Mouse (Mus musculus) stomach, postnatal 0 days (tissue): ENCODE results near the gene Cxcl2.

Source experiments
- CTCF ChIP-seq: IDR thresholded peaks from 2 replicates; pipeline ENCODE4 v1.5.1; 2016; ENCODE audit warnings: antibody characterized with exemption, low read depth, mild to moderate bottlenecking, moderate library complexity
- EP300 ChIP-seq: optimal IDR thresholded peaks from 2 replicates; pipeline ENCODE3; 2016; ENCODE audit warnings: antibody characterized with exemption

DNA sequence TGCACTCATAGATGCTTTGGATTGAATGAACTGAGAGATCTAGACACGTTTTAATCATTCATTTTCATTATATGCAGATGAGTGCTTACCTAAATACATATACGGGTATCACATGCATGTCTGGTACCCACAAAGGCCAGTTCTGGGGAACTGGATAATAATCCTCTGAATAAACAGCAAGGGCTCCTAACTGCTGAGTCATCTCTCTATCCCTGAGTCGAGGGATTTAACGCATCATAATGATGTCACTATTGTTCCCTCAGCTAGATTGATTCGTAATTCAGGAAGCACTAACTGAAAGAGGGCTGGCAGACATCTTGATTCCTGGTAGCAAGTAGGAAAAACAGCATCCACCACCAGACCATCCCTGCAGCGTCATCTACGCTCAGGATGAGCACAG is 3.0 kb upstream of the Cxcl2 start:
- TF ChIP-seq EP300: no peak
- no peak for TF ChIP-seq CTCF
